ENCODE assay signal across 10 mouse cellular contexts in genomic region chr1:87639724-87640123, GRCm38 (mm10). TPM values are rescaled to one million over a fixed set of nuclear protein-coding genes. Genes with fewer than 3 reads are reported as not detected.
DNase-seq lines count a peak whose midpoint lies in the region; ATAC-seq lines count a peak whose summit lies in the region.
"Had no signal": no experiment of that assay in that cellular context is flagged by ENCODE, and none has a peak within 500 bp of the region (broad histone marks: within the 10 kb centered on the region; RNA-seq: fewer than 3 reads in every experiment).

No protein-coding gene starts in this region.

- no peaks in the 10 kb centered on the region for H3K36me3 ChIP-seq in forebrain, embryonic 10.5 days (replicated peaks)
- no peaks in the 10 kb centered on the region for H3K36me3 ChIP-seq in forebrain, embryonic 16.5 days (ENCODE audit: control insufficient read depth, insufficient read depth)
- peaks cover 86% of the 10 kb centered on the region for H3K36me3 ChIP-seq in megakaryocyte, embryonic 14.5 days (replicated peaks; ENCODE audit: low read length)

- no peak for ATAC-seq in forebrain, embryonic 16.5 days
- ATAC-seq in megakaryocyte, adult 5-6 weeks (ENCODE audit: poor library complexity, severe bottlenecking) = no peak
- ATAC-seq in monocyte, adult 5-6 weeks (replicated peaks; ENCODE audit: insufficient number of reproducible peaks, low FRiP score, low TSS enrichment, poor library complexity, severe bottlenecking) = 0 out of 2 replicates have a peak, but pooled peaks have one; percentile 7

- H3K4me3 ChIP-seq in forebrain, embryonic 10.5 days = no peak overlapping the region
- no peak overlapping the region for H3K4me3 ChIP-seq in forebrain, embryonic 16.5 days (replicated peaks; ENCODE audit: low read length)
- peak overlapping the region; percentile 88 for H3K4me3 ChIP-seq in megakaryocyte, embryonic 14.5 days (replicated peaks)

- peaks cover 5% of the 10 kb centered on the region; the same call in 1 of the 2 replicates for H3K4me1 ChIP-seq in forebrain, embryonic 10.5 days
- H3K4me1 ChIP-seq in forebrain, embryonic 16.5 days (replicated peaks; ENCODE audit: control insufficient read depth, insufficient read depth, low read length) = no peaks in the 10 kb centered on the region
- H3K4me1 ChIP-seq in megakaryocyte, embryonic 14.5 days = peaks cover 100% of the 10 kb centered on the region

- no peaks in the 10 kb centered on the region for H3K27me3 ChIP-seq in forebrain, embryonic 10.5 days (ENCODE audit: poor library complexity, severe bottlenecking)
- no peaks in the 10 kb centered on the region for H3K27me3 ChIP-seq in forebrain, embryonic 16.5 days (replicated peaks; ENCODE audit: control insufficient read depth, insufficient read depth, low read length)
- H3K27me3 ChIP-seq in megakaryocyte, embryonic 14.5 days (replicated peaks) = no peaks in the 10 kb centered on the region

- no peaks in the 10 kb centered on the region for H3K9me3 ChIP-seq in forebrain, embryonic 10.5 days
- H3K9me3 ChIP-seq in forebrain, embryonic 16.5 days (ENCODE audit: control insufficient read depth, low read length) = no peaks in the 10 kb centered on the region
- no peaks in the 10 kb centered on the region for H3K9me3 ChIP-seq in megakaryocyte, embryonic 14.5 days

- DNase-seq in forebrain, embryonic 10.5 days (ENCODE audit: extremely low spot score, low spot score) = no peak
- peak; percentile 35 for DNase-seq in kidney, postnatal 10 days
- no peak for DNase-seq in retina, embryonic 14.5 days (ENCODE audit: low spot score)
- no peak for DNase-seq in cerebellum, postnatal 10 days
- DNase-seq: cerebellum, adult 11-12 months; thymus, postnatal 25 days had no signal

- H3K4me2 ChIP-seq in forebrain, embryonic 16.5 days (ENCODE audit: low read length) = no peak overlapping the region

- 92% methylated on average over 8 of the region's 8 CpGs for WGBS in forebrain, embryonic 10.5 days
- 87% methylated on average over 8 of the region's 8 CpGs for WGBS in forebrain, embryonic 16.5 days

- no peak overlapping the region for H3K9ac ChIP-seq in forebrain, embryonic 16.5 days (replicated peaks; ENCODE audit: low read depth, low read length)

- H3K27ac ChIP-seq in forebrain, embryonic 10.5 days = peak overlapping the region; percentile 63
- no peak overlapping the region; the same call in 1 of the 2 replicates for H3K27ac ChIP-seq in forebrain, embryonic 16.5 days (ENCODE audit: low read length)

RNA-seq across cellular contexts. Expression of gene Inpp5d, which starts 19.6 kb away (rescaled TPM):
- 2.8 and 4.1 TPM in 2 replicates for polyA plus RNA-seq in forebrain, embryonic 10.5 days (2016; fragmentation: Nextera tagmentation; extraction: Ambion mirVana)
- polyA plus RNA-seq in forebrain, embryonic 16.5 days (2015; fragmentation: Nextera tagmentation; extraction: Ambion mirVana) = 2.8 and 4.3 TPM in 2 replicates
- polyA plus RNA-seq in megakaryocyte, embryonic 14.5 days (2012; ENCODE audit: insufficient read depth, low replicate concordance) = 107 and 189 TPM in 2 replicates
- total RNA-seq in megakaryocyte, adult 5-6 weeks (2015) = 99.6 and 105 TPM in 2 replicates
- total RNA-seq in megakaryocyte, adult 5-6 weeks (2017) = 88.0 and 148 TPM in 2 replicates
- total RNA-seq in monocyte, adult 5-6 weeks (2017) = 146 to 215 TPM (median 169 TPM) in 3 replicates

Comparison
In these comparisons a context has a peak if more than half of its experiments do, and no peak if none do; other contexts are left out.
1. RNA of gene Inpp5d, which starts 19.6 kb away (polyA plus RNA-seq): 107 to 189 TPM in megakaryocyte, embryonic 14.5 days; 2.8 to 4.1 TPM in forebrain, embryonic 10.5 days and 2.8 to 4.3 TPM in forebrain, embryonic 16.5 days; every median in the first group is over 10 times any median in the second.